Mouse (Mus musculus) heart, embryonic 14.5 days (tissue): ENCODE data around the gene Six5. TPM values are rescaled to one million over a fixed set of nuclear protein-coding genes. Genes with fewer than 3 reads are reported as not detected.

Source experiments
- ATAC-seq: fragments of 200-750 bp; cut with Nextera tagmentation; 2 replicates; pipeline ENCODE4 v1.8.0; 2017; ENCODE audit warnings: low read depth, moderate TSS enrichment; ENCODE audit not compliant: insufficient number of reproducible peaks, insufficient read depth, low FRiP score
- H3K27ac ChIP-seq, 2 experiments: fragments of 200-500 bp in 1 of 2; fragments of 300-500 bp in 1 of 2; sonication (generic) in 1 of 2; replicated peaks in 1 of 2; 2 replicates each; pipeline ENCODE4 v1.5.1; 2012 to 2014; ENCODE audit warnings: low read depth in 2 of 2, low read length in 2 of 2, control low read depth in 1 of 2, mild to moderate bottlenecking in 1 of 2, mixed read lengths in 1 of 2; ENCODE audit not compliant: control insufficient read depth in 1 of 2, insufficient read depth in 1 of 2
- H3K27me3 ChIP-seq: fragments of 300-500 bp; sonication (generic); 2 replicates; pipeline ENCODE4 v1.6.1; 2014; ENCODE audit warnings: mild to moderate bottlenecking, low read length, control low read depth; ENCODE audit not compliant: control insufficient read depth, insufficient read depth
- H3K36me3 ChIP-seq: fragments of 300-500 bp; sonication (generic); 2 replicates; pipeline ENCODE4 v1.6.1; 2014; ENCODE audit warnings: mild to moderate bottlenecking, control low read depth, low read length, mixed read lengths; ENCODE audit not compliant: control insufficient read depth, insufficient read depth
- H3K4me1 ChIP-seq, 2 experiments: fragments of 200-500 bp in 1 of 2; fragments of 300-500 bp in 1 of 2; sonication (generic) in 1 of 2; 2 replicates each; pipeline ENCODE4 v1.6.1; 2012 to 2014; ENCODE audit warnings: low read length in 2 of 2, control low read depth in 1 of 2, mixed read lengths in 1 of 2; ENCODE audit not compliant: control insufficient read depth in 2 of 2, insufficient read depth in 2 of 2
- H3K4me2 ChIP-seq: fragments of 300-500 bp; sonication (generic); 2 replicates; pipeline ENCODE4 v1.6.1; 2014; ENCODE audit warnings: mild to moderate bottlenecking, low read length
- H3K4me3 ChIP-seq, 2 experiments: fragments of 200-500 bp in 1 of 2; fragments of 300-500 bp in 1 of 2; sonication (generic) in 1 of 2; 2 replicates each; pipeline ENCODE4 v1.5.1; 2012 to 2014; ENCODE audit warnings: low read length in 2 of 2, mild to moderate bottlenecking in 2 of 2, control low read depth in 1 of 2, low read depth in 1 of 2, moderate library complexity in 1 of 2; ENCODE audit not compliant: control insufficient read depth in 1 of 2, insufficient read depth in 1 of 2
- H3K9ac ChIP-seq: fragments of 300-500 bp; sonication (generic); 2 replicates; pipeline ENCODE4 v1.6.1; 2014; ENCODE audit warnings: mild to moderate bottlenecking, low read length
- H3K9me3 ChIP-seq: fragments of 300-500 bp; sonication (generic); 2 replicates; pipeline ENCODE4 v1.6.1; 2016; ENCODE audit warnings: low read length, control low read depth; ENCODE audit not compliant: control insufficient read depth
- WGBS: fragments of 180-500 bp; shearing (Covaris S2); extraction: QIAGEN DNeasy Blood & Tissue Kit; methylation state at CpG from one replicate; pipeline ENCODE4 v1.1.7; 2014; 5-methylcytosine and 5-hydroxymethylcytosine counted together
- polyA plus RNA-seq: library from polyadenylated mRNA; unstranded; fragments of >200 nt; fragmentation: Nextera tagmentation; extraction: Ambion mirVana; gene quantifications from 2 replicates; pipeline ENCODE4 v1.2.1, GENCODE M21; 2014

Gene Six5
- polyA plus RNA-seq, 1 experiment from 2014 or later = 8.3 TPM

GRCm38 (mm10) chr7:19096421-19096976 lies 2.1 kb downstream of the Six5 start:
- 41% methylated on average over 5 of the region's 5 CpGs for WGBS
- Histone ChIP-seq H3K27me3 (no peaks in the 10 kb centered on the region), H3K4me1 (peaks cover 30 to 45% of the 10 kb centered on the region in 2 experiments), H3K9me3 (no peaks in the 10 kb centered on the region), H3K27ac (peak overlapping the region; percentile 92 to 100), H3K36me3 (peaks cover 28% of the 10 kb centered on the region), H3K9ac (peak overlapping the region; percentile 96), H3K4me2 (peak overlapping the region; percentile 87), H3K4me3 (peak overlapping the region; percentile 79 to 89)
- no peak for ATAC-seq

GRCm38 (mm10) chr7:19097217-19097616 lies 2.8 kb downstream of the Six5 start:
- H3K27me3 ChIP-seq = no peaks in the 10 kb centered on the region
- no peak overlapping the region for H3K4me3 ChIP-seq
- H3K4me1 ChIP-seq = peaks cover 24 to 38% of the 10 kb centered on the region in 2 experiments
- H3K9me3 ChIP-seq = no peaks in the 10 kb centered on the region
- whole genome bisulfite sequencing = 38% methylated on average over 2 of the region's 2 CpGs
- no peak for ATAC-seq
- peaks cover 23% of the 10 kb centered on the region for H3K36me3 ChIP-seq
- no peak overlapping the region for H3K27ac ChIP-seq
- H3K9ac ChIP-seq = no peak overlapping the region; the same call in 1 of the 2 replicates
- H3K4me2 ChIP-seq = no peak overlapping the region

- no peak overlapping the region for H3K4me3 ChIP-seq
- peaks cover 23% of the 10 kb centered on the region for H3K36me3 ChIP-seq
- H3K9ac ChIP-seq = no peak overlapping the region
- peaks cover 18 to 32% of the 10 kb centered on the region in 2 experiments for H3K4me1 ChIP-seq
- H3K9me3 ChIP-seq = 0 out of 2 replicates have a peak, but pooled peaks cover 2% of the 10 kb centered on the region
- no peak overlapping the region for H3K4me2 ChIP-seq
- ATAC-seq = no peak
- H3K27ac ChIP-seq = no peak overlapping the region
- no peaks in the 10 kb centered on the region for H3K27me3 ChIP-seq
Observed at GRCm38 (mm10) chr7:19097863-19098262, 3.5 kb downstream of the Six5 start.

- ATAC-seq = no peak
- Histone ChIP-seq H3K9me3 (peaks cover 9% of the 10 kb centered on the region; the same call in 1 of the 2 replicates), H3K27me3 (no peaks in the 10 kb centered on the region), H3K36me3 (peaks cover 23% of the 10 kb centered on the region), H3K27ac (no peak overlapping the region), H3K4me2 (no peak overlapping the region), H3K4me1 (peaks cover 13 to 26% of the 10 kb centered on the region in 2 experiments), H3K4me3 (no peak overlapping the region), H3K9ac (no peak overlapping the region)
- 65% methylated on average over 7 of the region's 7 CpGs for WGBS
Observed at GRCm38 (mm10) chr7:19098811-19099210, 4.4 kb downstream of the Six5 start.

- Histone ChIP-seq H3K4me1 (peaks cover 13 to 26% of the 10 kb centered on the region in 2 experiments), H3K4me3 (no peak overlapping the region), H3K36me3 (peaks cover 23% of the 10 kb centered on the region), H3K9me3 (peaks cover 9% of the 10 kb centered on the region; the same call in 1 of the 2 replicates), H3K27me3 (no peaks in the 10 kb centered on the region), H3K4me2 (no peak overlapping the region), H3K27ac (no peak overlapping the region), H3K9ac (no peak overlapping the region)
- no peak for ATAC-seq
- 90% methylated on average over 1 of the region's 1 CpGs for WGBS
Observed at GRCm38 (mm10) chr7:19100290-19100689, 5.9 kb downstream of the Six5 start.

DNA sequence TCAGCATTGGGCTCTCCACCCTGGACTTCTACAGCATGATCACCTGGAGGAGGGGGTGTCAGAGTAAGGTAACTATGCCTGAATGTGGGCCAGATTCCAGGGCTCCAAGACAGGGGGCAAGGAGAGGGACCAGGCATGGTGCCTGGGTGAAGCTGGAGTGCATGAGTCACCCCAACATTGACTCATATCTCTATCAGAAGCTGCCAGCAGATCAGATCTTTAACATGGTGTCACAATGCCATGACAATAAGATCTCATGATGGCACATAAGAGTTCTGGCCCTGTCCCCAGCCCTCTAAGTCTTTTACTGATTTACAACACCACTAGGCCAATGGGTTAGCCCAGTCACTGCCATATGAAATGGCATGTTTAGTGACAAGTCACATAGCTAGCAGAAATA lies 9.3 kb downstream of the Six5 start:
- no peaks in the 10 kb centered on the region for H3K27me3 ChIP-seq
- peaks cover 9% of the 10 kb centered on the region; the same call in 1 of the 2 replicates for H3K9me3 ChIP-seq
- no peak overlapping the region for H3K4me2 ChIP-seq
- peaks cover 0 to 7% of the 10 kb centered on the region in 2 experiments; a peak in 2 of 4 replicates for H3K4me1 ChIP-seq
- H3K36me3 ChIP-seq = 0 out of 2 replicates have a peak, but pooled peaks cover 2% of the 10 kb centered on the region
- ATAC-seq = no peak
- H3K9ac ChIP-seq = no peak overlapping the region
- no peak overlapping the region for H3K4me3 ChIP-seq
- H3K27ac ChIP-seq = no peak overlapping the region

- 59% methylated on average over 2 of the region's 2 CpGs for WGBS
- no peak overlapping the region for H3K4me2 ChIP-seq
- H3K27ac ChIP-seq = no peak overlapping the region
- H3K9me3 ChIP-seq = peaks cover 9% of the 10 kb centered on the region; the same call in 1 of the 2 replicates
- no peak overlapping the region for H3K4me3 ChIP-seq
- no peak for ATAC-seq
- no peaks in the 10 kb centered on the region for H3K27me3 ChIP-seq
- H3K9ac ChIP-seq = no peak overlapping the region
- H3K36me3 ChIP-seq = no peaks in the 10 kb centered on the region
- peaks cover 0 to 7% of the 10 kb centered on the region in 2 experiments; a peak in 2 of 4 replicates for H3K4me1 ChIP-seq
Observed at GRCm38 (mm10) chr7:19104486-19104885, 10.1 kb downstream of the Six5 start.

GRCm38 (mm10) chr7:19107436-19107835 lies 13.0 kb downstream of the Six5 start:
- Histone ChIP-seq H3K4me1 (peaks cover 0 to 7% of the 10 kb centered on the region in 2 experiments; a peak in 2 of 4 replicates), H3K4me3 (no peak overlapping the region), H3K27me3 (no peaks in the 10 kb centered on the region), H3K36me3 (no peaks in the 10 kb centered on the region), H3K9ac (no peak overlapping the region), H3K9me3 (peaks cover 9% of the 10 kb centered on the region; the same call in 1 of the 2 replicates), H3K4me2 (no peak overlapping the region), H3K27ac (no peak overlapping the region)
- ATAC-seq = no peak
- 33% methylated on average over 3 of the region's 3 CpGs for WGBS
